Mouse (Mus musculus): ENCODE measurements around the gene Gm6614.
"Not testable (repeated sequence)": the region's sequence is repeated elsewhere in the genome, so short reads cannot be mapped to it uniquely, and the experiment has no call there.

The Gm6614 gene

DNA sequence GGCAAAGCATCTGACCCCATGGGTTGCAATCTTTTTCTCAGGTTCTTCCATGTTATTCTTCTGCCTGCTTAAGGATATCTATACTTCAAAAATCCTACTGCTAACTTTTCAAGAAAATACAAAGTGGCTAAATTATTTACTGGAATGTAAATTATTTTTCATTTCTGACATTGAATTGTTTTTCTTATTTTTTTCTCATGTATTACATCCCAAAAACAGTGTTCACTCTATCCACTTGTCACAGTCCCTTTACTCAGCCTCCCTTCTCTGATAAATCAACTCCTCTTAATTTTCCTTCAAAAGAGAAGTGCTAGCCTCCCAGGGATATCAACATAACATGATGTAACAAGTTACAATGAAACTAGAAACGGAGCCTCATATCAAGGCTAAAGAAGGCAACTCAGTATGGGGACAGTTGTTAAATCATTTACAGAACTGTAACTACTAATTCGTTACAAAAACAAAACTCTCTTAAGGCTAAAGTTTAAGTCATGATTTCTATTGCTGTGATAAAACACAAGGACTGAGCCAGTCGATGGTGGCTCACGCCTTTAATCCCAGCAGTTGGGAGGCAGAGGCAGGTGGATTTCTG is at the start of gene Gm6614:
Gene Gm6614, minus strand, starts transcription at position 51 of the 592 bp plus-strand sequence.
- no peak for DNase-seq (ENCODE audit: low spot score in 2 of 2)

DNA sequence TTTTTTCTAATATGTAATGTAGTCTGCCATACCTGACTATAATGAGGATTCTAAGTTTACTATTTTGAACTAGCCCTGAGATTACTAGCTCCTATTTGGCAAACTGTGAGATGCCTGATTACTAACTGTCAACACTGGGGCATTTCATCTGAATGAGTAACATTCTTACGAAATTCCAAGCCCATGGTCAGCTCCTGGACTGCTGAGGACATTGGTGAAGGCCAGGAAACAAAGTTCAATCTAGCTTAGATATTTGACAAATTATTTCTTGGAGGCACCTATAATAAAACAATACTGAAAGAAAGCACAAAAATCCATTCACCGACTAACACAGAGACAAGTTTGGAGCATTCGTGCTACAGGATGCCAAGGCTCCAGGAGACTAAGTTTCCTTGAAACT is 47.1 kb upstream of the Gm6614 start:
- DNase-seq (ENCODE audit: low spot score in 2 of 2), result not testable (repeated sequence)

DNA sequence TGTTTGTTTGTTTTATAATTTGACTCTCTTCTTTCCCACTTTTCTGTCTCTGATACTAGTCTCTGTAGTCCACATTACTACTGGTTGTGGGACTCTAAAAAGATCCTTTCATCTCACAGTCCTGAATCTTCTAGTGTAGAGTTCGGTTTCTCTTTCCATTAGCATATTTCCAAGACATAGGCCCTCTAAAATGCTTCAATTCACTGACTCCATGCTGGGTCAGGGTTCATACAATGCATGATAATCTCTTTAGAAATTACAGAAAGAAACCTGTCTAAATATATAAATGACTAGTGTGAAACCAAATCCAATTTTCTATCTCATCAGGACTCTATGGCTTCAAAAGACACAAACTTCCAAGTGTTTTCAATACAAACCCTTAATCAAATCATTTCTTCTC is 36.5 kb upstream of the Gm6614 start:
- no peak for DNase-seq (ENCODE audit: low spot score in 2 of 2)

DNA sequence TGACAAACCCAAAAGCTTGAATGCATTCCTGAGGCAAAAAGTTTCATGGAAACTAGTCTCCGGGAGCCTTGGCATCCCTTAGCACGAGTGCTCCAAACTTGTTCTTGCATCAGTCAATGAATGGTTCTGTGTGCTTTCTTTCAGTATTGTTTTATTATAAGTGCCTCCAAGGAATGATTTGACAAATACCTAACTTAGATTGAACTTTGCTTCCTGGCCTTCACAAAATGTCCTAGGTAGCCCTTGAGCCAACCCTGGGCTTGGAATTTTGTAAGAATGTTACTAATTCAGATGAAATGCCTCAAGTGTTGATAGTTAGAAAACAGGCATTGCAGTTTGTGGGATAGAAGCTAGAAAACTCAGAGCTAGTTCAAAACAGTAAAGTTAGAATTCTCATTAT is 34.5 kb upstream of the Gm6614 start:
- DNase-seq (ENCODE audit: low spot score in 2 of 2), result no peak

DNA sequence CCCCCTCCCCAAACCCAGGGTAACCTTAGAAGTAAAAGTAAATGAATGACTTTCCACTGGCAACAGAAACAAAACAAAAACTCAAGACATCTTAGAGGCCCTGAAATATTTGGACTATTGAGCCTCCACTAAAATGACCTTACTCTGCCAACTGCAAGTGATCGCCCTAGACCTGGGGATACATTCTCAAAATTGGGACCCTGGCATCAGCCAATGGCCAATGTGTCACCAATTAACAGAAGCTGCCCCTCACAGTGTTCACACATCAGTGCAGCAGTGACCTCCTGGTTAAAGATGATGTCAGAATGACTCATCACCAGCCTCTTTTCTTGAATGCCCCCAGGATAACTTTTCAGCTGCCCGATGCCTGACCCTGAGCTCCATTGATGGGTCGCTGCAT is 30.7 kb upstream of the Gm6614 start:
- DNase-seq (ENCODE audit: low spot score in 2 of 2), result no peak

DNA sequence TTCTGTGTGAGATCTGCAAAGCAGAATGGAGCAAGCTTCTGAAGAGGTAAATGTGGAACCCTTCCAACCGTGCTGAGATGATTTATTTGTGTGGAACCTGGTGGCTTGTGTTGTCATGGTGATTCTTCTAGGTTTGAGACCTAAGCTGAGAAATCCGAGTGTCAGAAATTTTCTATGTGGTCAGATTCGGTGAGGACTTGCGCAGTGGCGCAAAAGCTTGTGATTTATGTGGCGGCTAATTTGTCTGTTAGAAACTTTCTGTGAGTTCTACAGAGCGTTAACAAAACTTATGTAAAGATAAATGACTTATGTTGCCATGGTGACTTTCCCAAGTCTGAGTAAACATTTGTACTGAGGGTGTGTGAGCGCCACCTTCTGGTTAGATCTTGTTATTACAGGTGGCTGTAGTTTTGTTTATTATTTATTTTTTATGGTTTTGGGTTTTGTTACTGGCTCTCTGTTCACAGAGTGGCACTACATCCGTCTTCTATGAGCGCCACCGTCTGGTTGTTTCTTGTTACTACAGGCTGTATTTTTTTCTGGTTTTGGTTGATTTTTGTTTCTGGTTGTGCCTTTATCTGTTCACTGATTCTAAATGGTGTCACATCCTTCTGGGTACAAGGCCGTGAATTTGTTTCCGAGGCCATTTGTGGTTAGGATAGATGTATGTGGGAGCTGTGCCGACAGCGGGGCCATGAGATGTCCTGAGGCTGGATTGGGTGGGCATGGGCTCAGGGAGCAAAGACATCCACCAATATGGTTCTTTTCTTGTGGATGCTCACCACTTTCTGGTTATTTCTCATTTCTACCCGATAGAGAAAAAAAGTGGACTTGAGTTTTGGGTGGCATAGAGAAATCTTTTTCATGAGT is 29.3 kb upstream of the Gm6614 start:
- no peak for DNase-seq (ENCODE audit: low spot score in 2 of 2)

DNA sequence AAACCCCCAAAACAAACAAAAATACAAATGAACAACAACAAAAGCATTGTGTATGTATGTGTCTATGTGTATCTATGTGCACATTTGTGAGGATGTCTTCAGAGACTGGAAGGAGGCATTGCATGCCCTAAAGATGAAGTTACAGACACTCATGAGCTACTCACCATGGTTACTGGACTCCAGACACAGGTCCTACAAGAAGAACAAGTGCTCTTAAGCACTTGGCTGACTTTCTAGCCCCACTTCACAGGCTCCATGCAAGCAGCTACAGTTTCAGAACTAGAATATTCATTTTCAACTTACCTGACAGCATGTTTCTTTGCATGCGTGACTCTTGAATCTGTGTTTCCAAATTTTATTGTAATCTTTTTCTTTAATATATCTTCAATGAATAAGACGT is 24.6 kb upstream of the Gm6614 start:
- no peak for DNase-seq (ENCODE audit: low spot score in 2 of 2)

DNA sequence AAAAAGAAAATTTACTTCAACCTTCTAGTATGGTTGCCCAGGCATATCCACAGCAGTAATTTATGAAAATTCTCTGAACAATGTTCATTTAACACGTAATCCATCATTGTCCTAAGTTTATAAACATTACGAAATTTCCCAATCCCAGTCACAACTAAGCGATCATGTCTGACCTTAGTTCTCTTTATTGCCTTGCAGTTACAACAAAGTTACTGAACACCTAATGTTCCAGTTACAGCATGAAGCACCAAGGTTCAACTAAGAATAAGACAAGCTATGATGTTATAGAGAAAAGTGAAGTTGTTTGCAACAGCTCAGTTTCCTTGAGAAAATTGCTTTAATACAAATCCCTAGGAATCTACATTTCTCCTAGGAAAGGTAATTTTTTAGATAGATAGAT is 10.5 kb upstream of the Gm6614 start:
- DNase-seq (ENCODE audit: low spot score in 2 of 2), result no peak

DNA sequence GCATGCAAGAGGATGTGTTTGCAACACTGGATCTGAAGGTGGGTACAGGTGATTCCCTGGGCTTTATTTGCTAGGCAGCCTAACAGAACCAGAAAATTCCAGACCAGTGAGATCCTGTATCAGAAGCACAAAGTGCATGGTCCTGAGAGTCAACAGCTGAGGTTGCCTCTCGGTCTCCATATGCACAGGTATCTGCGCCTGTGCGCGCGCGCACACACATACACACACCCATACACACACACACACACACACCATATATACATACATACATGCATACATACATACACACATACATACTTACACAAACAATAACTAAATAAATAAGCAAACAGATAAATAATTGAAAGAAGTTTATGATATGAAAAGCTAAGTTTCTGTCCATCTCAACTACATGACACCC is 24.4 kb downstream of the Gm6614 start:
- no peak for DNase-seq (ENCODE audit: low spot score in 2 of 2)

DNA sequence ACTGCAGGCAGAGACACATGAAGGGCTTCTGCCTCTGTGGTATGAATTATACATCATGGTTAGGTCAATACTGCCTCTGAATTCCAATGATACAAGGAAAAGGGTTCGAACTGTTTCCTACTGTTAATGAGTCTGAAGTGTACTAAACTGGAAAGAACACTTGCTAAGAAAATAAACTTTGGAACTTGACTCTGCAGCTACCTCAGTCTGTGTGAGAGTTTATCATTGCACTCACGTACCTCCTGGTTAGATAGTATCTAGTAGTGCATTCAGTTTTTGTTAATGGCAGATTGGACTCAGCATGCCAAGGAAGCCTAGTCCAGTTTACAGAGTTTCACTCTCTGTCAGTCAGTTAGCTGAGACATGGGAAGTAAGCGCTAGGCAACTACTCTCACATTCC is 26.6 kb downstream of the Gm6614 start:
- DNase-seq (ENCODE audit: low spot score in 2 of 2), result no peak

DNA sequence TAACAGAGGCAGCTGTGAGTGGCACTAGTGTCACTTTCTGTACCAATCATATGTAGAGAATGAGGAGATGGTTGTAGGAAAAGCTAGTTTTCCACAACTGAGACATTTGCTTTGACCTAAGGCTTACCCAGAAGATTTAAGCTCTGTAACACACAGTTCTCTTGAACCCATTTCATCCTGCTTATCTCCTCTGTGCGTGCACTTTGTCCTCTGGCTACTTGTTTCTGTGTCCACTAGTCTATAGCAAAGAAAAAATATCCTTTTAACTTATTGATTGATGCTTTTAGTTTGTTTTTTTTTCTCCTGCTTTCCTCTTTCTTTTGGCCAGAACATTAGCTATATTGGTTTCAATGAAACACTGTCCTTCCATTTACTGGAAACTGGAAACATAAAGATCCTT is 48.8 kb downstream of the Gm6614 start:
- no peak for DNase-seq (ENCODE audit: low spot score in 2 of 2)

DNA sequence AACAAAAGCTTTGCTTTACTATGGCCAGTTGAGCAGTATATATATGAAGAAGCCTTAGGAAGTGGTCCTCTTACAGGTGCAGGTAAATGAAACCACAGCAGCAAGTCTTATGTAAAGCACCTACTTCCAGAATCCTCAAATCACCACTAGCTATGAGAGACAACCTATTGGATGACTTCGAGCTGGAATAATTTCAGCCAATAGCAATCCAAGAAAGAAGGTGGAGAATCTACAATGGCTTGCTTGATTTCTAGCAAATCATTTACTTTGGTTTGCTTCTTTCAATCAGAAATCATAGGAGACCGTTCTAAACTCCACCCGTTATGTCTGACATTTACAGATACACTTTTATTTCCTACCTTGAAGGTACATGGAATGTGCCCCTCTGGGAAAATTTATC is 49.4 kb downstream of the Gm6614 start:
- DNase-seq (ENCODE audit: low spot score in 2 of 2), result no peak

DNA sequence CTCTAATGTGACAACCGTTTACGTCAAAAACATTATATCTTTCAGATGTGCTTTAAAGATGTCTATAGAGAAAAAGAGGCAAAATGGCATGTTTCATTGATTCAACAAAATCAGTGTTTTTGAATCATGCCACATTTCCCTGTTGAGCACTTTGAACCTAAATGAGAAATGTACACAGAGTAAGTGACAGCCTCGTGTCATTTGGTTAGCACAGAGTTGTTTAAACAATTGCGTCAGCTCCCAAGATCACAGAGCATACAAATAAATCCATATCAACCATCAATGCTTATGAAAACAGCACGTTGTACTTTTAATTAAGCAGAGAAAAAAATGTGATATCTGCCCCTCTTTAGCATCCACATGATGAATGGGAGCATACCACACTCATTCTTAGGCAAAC is 50.7 kb downstream of the Gm6614 start:
- DNase-seq (ENCODE audit: low spot score in 2 of 2), result no peak

DNA sequence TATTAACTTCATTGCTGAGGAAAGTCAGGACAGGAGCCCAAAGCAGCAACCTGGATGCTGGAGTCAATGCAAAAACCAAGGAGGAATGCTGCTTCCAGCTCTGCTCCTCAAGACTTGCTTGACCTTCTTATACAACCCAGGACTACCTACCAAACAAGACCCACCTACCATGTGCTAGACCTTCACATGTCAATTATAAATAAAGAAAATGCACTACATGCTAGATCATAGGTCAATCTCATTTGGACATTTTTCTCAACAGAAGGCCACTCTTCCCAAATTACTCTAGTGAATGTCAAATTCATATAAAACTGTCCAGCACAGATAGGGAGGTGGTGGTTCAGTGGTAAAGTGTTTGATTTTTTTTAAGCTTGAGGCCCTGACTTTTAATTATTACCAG is 64.4 kb downstream of the Gm6614 start, which contains the start of gene Slco1a1:
Gene Slco1a1, minus strand, starts transcription at position 101 of the 400 bp plus-strand sequence.
- no peak for DNase-seq (ENCODE audit: low spot score in 2 of 2)

DNA sequence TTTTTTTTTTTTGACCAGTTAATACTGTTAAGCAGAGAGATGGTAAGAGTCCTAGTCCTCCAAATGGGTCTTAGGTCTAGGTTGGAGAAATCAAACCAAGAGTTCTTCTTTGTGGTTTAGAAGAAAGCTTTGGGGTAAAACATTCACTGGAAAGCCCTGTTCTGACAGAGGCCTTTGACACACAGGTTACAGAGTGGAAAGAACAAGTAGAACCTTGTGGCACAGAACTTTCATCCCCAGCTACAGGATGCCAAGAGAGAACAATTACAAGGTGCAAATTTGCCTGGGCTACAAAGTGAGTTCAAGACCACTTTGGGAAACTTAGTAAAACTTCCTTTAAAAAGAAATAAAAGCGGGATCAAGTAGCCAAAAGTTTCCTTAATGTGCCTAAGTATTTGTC is 70.8 kb downstream of the Gm6614 start:
- no peak for DNase-seq (ENCODE audit: low spot score in 2 of 2)
